Mouse (Mus musculus) lung, embryonic 15.5 days (tissue): ENCODE results near the gene Sephs2. TPM values are rescaled to one million over a fixed set of nuclear protein-coding genes. Genes with fewer than 3 reads are reported as not detected.

Source experiments
- ATAC-seq: fragments of 200-750 bp; cut with Nextera tagmentation; 2 replicates; pipeline ENCODE4 v1.8.0; 2017; ENCODE audit warnings: moderate number of reproducible peaks, borderline replicate concordance; ENCODE audit not compliant: low FRiP score, low TSS enrichment; ENCODE audit errors: extremely low read depth
- H3K27ac ChIP-seq: fragments of 300-500 bp; sonication (generic); 2 replicates; pipeline ENCODE4 v1.5.1; 2015; ENCODE audit warnings: moderate library complexity, mild to moderate bottlenecking, inconsistent platforms
- H3K27me3 ChIP-seq: fragments of 300-500 bp; sonication (generic); 2 replicates; pipeline ENCODE4 v1.6.1; 2015; ENCODE audit warnings: inconsistent platforms
- H3K36me3 ChIP-seq: fragments of 300-500 bp; sonication (generic); 2 replicates; pipeline ENCODE4 v1.6.1; 2015; ENCODE audit warnings: inconsistent platforms
- H3K4me1 ChIP-seq: fragments of 300-500 bp; sonication (generic); 2 replicates; pipeline ENCODE4 v1.6.1; 2015; ENCODE audit warnings: inconsistent platforms
- H3K4me2 ChIP-seq: fragments of 300-500 bp; sonication (generic); 2 replicates; pipeline ENCODE4 v1.6.1; 2015; ENCODE audit warnings: inconsistent platforms, mild to moderate bottlenecking, moderate library complexity
- H3K4me3 ChIP-seq: fragments of 300-500 bp; sonication (generic); 2 replicates; pipeline ENCODE4 v1.5.1; 2015; ENCODE audit warnings: mild to moderate bottlenecking, inconsistent platforms
- H3K9ac ChIP-seq: fragments of 300-500 bp; sonication (generic); 2 replicates; pipeline ENCODE4 v1.6.1; 2015; ENCODE audit warnings: inconsistent platforms
- H3K9me3 ChIP-seq: fragments of 300-500 bp; sonication (generic); 2 replicates; pipeline ENCODE4 v1.6.1; 2016; ENCODE audit warnings: inconsistent platforms
- WGBS: fragments of 180-500 bp; shearing (Covaris S2); methylation state at CpG from one replicate; pipeline ENCODE4 v1.1.7; 2015; 5-methylcytosine and 5-hydroxymethylcytosine counted together
- polyA plus RNA-seq: library from polyadenylated mRNA; unstranded; fragments of >200 nt; fragmentation: Nextera tagmentation; extraction: Ambion mirVana; gene quantifications from 2 replicates; pipeline ENCODE4 v1.2.1, GENCODE M21; 2015

Sephs2 gene
- polyA plus RNA-seq, 1 experiment from 2014 or later = 66.9 TPM

GRCm38 (mm10) chr7:127244658-127245510 lies 29.0 kb downstream of the Sephs2 start:
- peak overlapping the region; percentile 83 for H3K4me2 ChIP-seq
- no peaks in the 10 kb centered on the region for H3K27me3 ChIP-seq
- peak overlapping the region; percentile 94 for H3K27ac ChIP-seq
- peaks cover 26% of the 10 kb centered on the region for H3K4me1 ChIP-seq
- peak; percentile 85 for ATAC-seq
- no peaks in the 10 kb centered on the region for H3K9me3 ChIP-seq
- peak overlapping the region; percentile 95 for H3K9ac ChIP-seq
- WGBS = 9% methylated on average over 27 of the region's 33 CpGs
- H3K36me3 ChIP-seq = peaks cover 14% of the 10 kb centered on the region
- peak overlapping the region; percentile 92 for H3K4me3 ChIP-seq

- no peaks in the 10 kb centered on the region for H3K9me3 ChIP-seq
- peaks cover 11% of the 10 kb centered on the region for H3K36me3 ChIP-seq
- peak within 1 kb of the TSS; percentile 92 for H3K4me3 ChIP-seq
- peak; percentile 96 for ATAC-seq
- peak within 1 kb of the TSS; percentile 95 for H3K9ac ChIP-seq
- no peaks in the 10 kb centered on the region for H3K27me3 ChIP-seq
- under 1% methylated on average over 53 of the region's 56 CpGs for WGBS
- peaks cover 26% of the 10 kb centered on the region for H3K4me1 ChIP-seq
- peak within 1 kb of the TSS; percentile 83 for H3K4me2 ChIP-seq
- H3K27ac ChIP-seq = peak within 1 kb of the TSS; percentile 94
Measured at GRCm38 (mm10) chr7:127243870-127244657, 29.8 kb downstream of the Sephs2 start, which contains the start of gene Zfp771. Gene Zfp771, plus strand, starts transcription at chr7:127244274.

GRCm38 (mm10) chr7:127243361-127243867 lies 30.4 kb downstream of the Sephs2 start:
- peak overlapping the region; percentile 92 for H3K4me3 ChIP-seq
- 36% methylated on average over 2 of the region's 2 CpGs for WGBS
- peaks cover 26% of the 10 kb centered on the region for H3K4me1 ChIP-seq
- H3K27me3 ChIP-seq = no peaks in the 10 kb centered on the region
- H3K4me2 ChIP-seq = peak overlapping the region; percentile 83
- H3K27ac ChIP-seq = peak overlapping the region; percentile 94
- peaks cover 14% of the 10 kb centered on the region for H3K36me3 ChIP-seq
- peak overlapping the region; percentile 95 for H3K9ac ChIP-seq
- H3K9me3 ChIP-seq = no peaks in the 10 kb centered on the region
- no peak for ATAC-seq

GRCm38 (mm10) chr7:127234777-127235176 lies 39.1 kb downstream of the Sephs2 start:
- Histone ChIP-seq H3K36me3 (peaks cover 51% of the 10 kb centered on the region), H3K9ac (0 out of 2 replicates have a peak overlapping the region, but pooled peaks have one; percentile 7), H3K4me1 (peaks cover 32% of the 10 kb centered on the region), H3K4me3 (no peak overlapping the region), H3K27ac (no peak overlapping the region), H3K4me2 (peak overlapping the region; percentile 66), H3K9me3 (no peaks in the 10 kb centered on the region), H3K27me3 (no peaks in the 10 kb centered on the region)
- WGBS = 95% methylated on average over 2 of the region's 2 CpGs
- ATAC-seq = no peak

- Histone ChIP-seq H3K9ac (peak overlapping the region; percentile 94), H3K27ac (peak overlapping the region; percentile 99), H3K4me3 (peak overlapping the region; percentile 95), H3K4me1 (peaks cover 33% of the 10 kb centered on the region), H3K27me3 (no peaks in the 10 kb centered on the region), H3K4me2 (peak overlapping the region; percentile 66), H3K9me3 (no peaks in the 10 kb centered on the region), H3K36me3 (peaks cover 53% of the 10 kb centered on the region)
- WGBS = 1% methylated on average over 9 of the region's 9 CpGs
- ATAC-seq = no peak
Measured at GRCm38 (mm10) chr7:127233765-127234164, 40.1 kb downstream of the Sephs2 start.

- Histone ChIP-seq H3K9ac (peak overlapping the region; percentile 94), H3K4me1 (peaks cover 33% of the 10 kb centered on the region), H3K27ac (peak overlapping the region; percentile 99), H3K36me3 (peaks cover 49% of the 10 kb centered on the region), H3K4me3 (peak overlapping the region; percentile 95), H3K27me3 (no peaks in the 10 kb centered on the region), H3K4me2 (peak overlapping the region; percentile 66), H3K9me3 (no peaks in the 10 kb centered on the region)
- ATAC-seq = peak; percentile 24; the same call in 1 of the 2 replicates
- WGBS = under 1% methylated on average over 27 of the region's 27 CpGs
Measured at GRCm38 (mm10) chr7:127233368-127233749, 40.5 kb downstream of the Sephs2 start.

GRCm38 (mm10) chr7:127232622-127233367 lies 41.1 kb downstream of the Sephs2 start, which contains the start of the genes Zfp553 and Sept1:
Gene Zfp553, plus strand, starts transcription at chr7:127233061.
Gene Sept1, minus strand, starts transcription at chr7:127233130.
- Histone ChIP-seq H3K4me1 (peaks cover 33% of the 10 kb centered on the region), H3K9ac (peak within 1 kb of the TSS; percentile 94), H3K4me3 (peak within 1 kb of the TSS; percentile 95), H3K9me3 (no peaks in the 10 kb centered on the region), H3K27me3 (no peaks in the 10 kb centered on the region), H3K4me2 (peak within 1 kb of the TSS; percentile 66), H3K36me3 (peaks cover 43% of the 10 kb centered on the region), H3K27ac (peak within 1 kb of the TSS; percentile 99)
- peak; percentile 92 for ATAC-seq
- under 1% methylated on average over 64 of the region's 64 CpGs for WGBS

- WGBS = 2% methylated on average over 20 of the region's 20 CpGs
Measured at GRCm38 (mm10) chr7:127231826-127232621, 41.8 kb downstream of the Sephs2 start.

GRCm38 (mm10) chr7:127231376-127231775 lies 42.5 kb downstream of the Sephs2 start:
- Histone ChIP-seq H3K27ac (no peak overlapping the region), H3K9ac (peak overlapping the region; percentile 94), H3K4me2 (peak overlapping the region; percentile 66), H3K9me3 (no peaks in the 10 kb centered on the region), H3K4me3 (peak overlapping the region; percentile 95), H3K27me3 (no peaks in the 10 kb centered on the region), H3K36me3 (peaks cover 29% of the 10 kb centered on the region), H3K4me1 (peaks cover 33% of the 10 kb centered on the region)
- WGBS = 42% methylated on average over 3 of the region's 3 CpGs
- no peak for ATAC-seq

More at GRCm38 (mm10) chr7:127231826-127232621, 41.8 kb downstream of the Sephs2 start:
- H3K9me3 ChIP-seq = no peaks in the 10 kb centered on the region
- peaks cover 33% of the 10 kb centered on the region for H3K4me1 ChIP-seq
- H3K36me3 ChIP-seq = peaks cover 35% of the 10 kb centered on the region
- peak overlapping the region; percentile 99 for H3K27ac ChIP-seq
- ATAC-seq = no peak
- H3K4me2 ChIP-seq = peak overlapping the region; percentile 66
- H3K4me3 ChIP-seq = peak overlapping the region; percentile 95
- no peaks in the 10 kb centered on the region for H3K27me3 ChIP-seq
- peak overlapping the region; percentile 94 for H3K9ac ChIP-seq

- Histone ChIP-seq H3K4me1 (peaks cover 24% of the 10 kb centered on the region), H3K9me3 (no peaks in the 10 kb centered on the region), H3K4me3 (no peak overlapping the region), H3K27me3 (no peaks in the 10 kb centered on the region), H3K4me2 (no peak overlapping the region), H3K27ac (no peak overlapping the region), H3K36me3 (peaks cover 12% of the 10 kb centered on the region; the same call in 1 of the 2 replicates), H3K9ac (no peak overlapping the region)
- no peak for ATAC-seq
- WGBS = 59% methylated on average over 4 of the region's 4 CpGs
Measured at GRCm38 (mm10) chr7:127228615-127229303, 45.1 kb downstream of the Sephs2 start.
